Mouse (Mus musculus) cortical plate, adult 2 months (tissue): ENCODE data around the gene Cct5. TPM values are rescaled to one million over a fixed set of nuclear protein-coding genes. Genes with fewer than 3 reads are reported as not detected.

Source experiments
- H3K27ac ChIP-seq: fragments of 200-500 bp; 2 replicates; pipeline ENCODE4 v1.5.1; 2012; ENCODE audit warnings: low read length, control low read depth, inconsistent platforms; ENCODE audit not compliant: insufficient read depth
- H3K4me1 ChIP-seq: fragments of 200-500 bp; 2 replicates; pipeline ENCODE4 v1.6.1; 2011; ENCODE audit warnings: low read length; ENCODE audit not compliant: control insufficient read depth, insufficient read depth
- H3K4me3 ChIP-seq: fragments of 200-500 bp; 2 replicates; pipeline ENCODE4 v1.5.1; 2011; ENCODE audit warnings: mild to moderate bottlenecking, low read length, control low read depth; ENCODE audit not compliant: insufficient read depth
- CTCF ChIP-seq: fragments of 200-500 bp; IDR thresholded peaks from 2 replicates; pipeline ENCODE4 v1.5.1; 2011; ENCODE audit warnings: mild to moderate bottlenecking, control low read depth, low read length; ENCODE audit not compliant: insufficient read depth; ENCODE audit errors: extremely low read depth
- POLR2A ChIP-seq: fragments of 200-500 bp; IDR thresholded peaks from 2 replicates; pipeline ENCODE4 v1.6.1; 2011; ENCODE audit warnings: mild to moderate bottlenecking, low read length, control low read depth; ENCODE audit not compliant: insufficient read depth; ENCODE audit errors: extremely low read depth
- polyA plus RNA-seq: library from polyadenylated mRNA; depleted of rRNA; stranded (reverse); fragments of >200 nt; gene quantifications from 2 replicates; pipeline ENCODE4 v1.2.3, GENCODE M21; 2012; rRNA removed

Cct5 gene
- polyA plus RNA-seq, 1 experiment: 172 TPM

DNA sequence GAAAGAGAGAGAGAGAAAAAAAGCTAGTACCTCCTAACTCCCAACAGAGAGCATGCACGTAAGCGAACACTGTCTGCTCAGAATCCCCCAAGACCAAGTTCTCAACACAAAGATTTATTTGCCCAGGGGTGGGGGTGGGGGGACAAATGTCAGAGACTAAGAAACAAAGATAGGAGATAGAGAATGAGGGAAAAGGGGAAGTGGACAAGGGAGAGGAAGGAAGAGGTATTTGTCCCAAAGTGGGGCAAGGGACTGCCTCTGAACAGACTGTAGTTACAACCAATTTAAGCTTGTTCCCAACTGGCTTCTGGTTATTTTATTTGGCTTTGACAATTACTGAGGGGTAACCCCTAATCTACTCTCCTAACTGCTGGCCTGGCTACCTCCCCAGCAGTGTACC lies 46.7 kb downstream of the Cct5 start:
- H3K4me3 ChIP-seq: no peak overlapping the region
- H3K27ac ChIP-seq: no peak overlapping the region
- no peaks in the 10 kb centered on the region for H3K4me1 ChIP-seq
- TF ChIP-seq POLR2A (no peak), CTCF (no peak)

- Histone ChIP-seq H3K4me1 (no peaks in the 10 kb centered on the region), H3K27ac (no peak overlapping the region), H3K4me3 (no peak overlapping the region)
- TF ChIP-seq POLR2A: no peak
- TF ChIP-seq CTCF: no peak
These were observed 51.2 kb downstream of the Cct5 start for GRCm38 (mm10) chr15:31550381-31550780.

GRCm38 (mm10) chr15:31547421-31547820 lies 54.2 kb downstream of the Cct5 start:
- TF ChIP-seq CTCF (no peak), POLR2A (no peak)
- Histone ChIP-seq H3K27ac (no peak overlapping the region), H3K4me1 (no peaks in the 10 kb centered on the region), H3K4me3 (no peak overlapping the region)

DNA sequence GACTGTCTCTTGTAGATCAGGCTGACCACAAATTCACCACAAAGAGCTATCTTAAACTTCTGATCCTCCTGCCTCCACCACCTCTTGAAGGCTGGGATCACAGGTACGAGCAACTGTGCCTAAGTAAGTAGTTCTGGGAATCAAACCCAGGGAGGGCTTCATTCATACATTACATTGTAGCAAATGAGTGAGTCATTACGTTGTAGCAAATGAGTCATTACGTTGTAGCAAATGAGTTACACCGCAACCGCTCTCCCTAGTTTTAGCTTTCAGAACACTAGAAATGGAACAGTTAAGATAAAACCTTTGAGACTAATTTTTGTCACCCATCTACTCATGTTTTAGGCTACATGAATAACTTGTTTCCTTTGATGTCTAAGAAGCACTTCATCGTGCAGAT lies 55.3 kb downstream of the Cct5 start:
- no peak for TF ChIP-seq CTCF
- no peak for TF ChIP-seq POLR2A
- Histone ChIP-seq H3K27ac (no peak overlapping the region), H3K4me3 (no peak overlapping the region), H3K4me1 (peaks cover 3% of the 10 kb centered on the region; the same call in 1 of the 2 replicates)

GRCm38 (mm10) chr15:31545058-31545457 lies 56.5 kb downstream of the Cct5 start:
- Histone ChIP-seq H3K27ac (no peak overlapping the region), H3K4me3 (no peak overlapping the region), H3K4me1 (peaks cover 3% of the 10 kb centered on the region; the same call in 1 of the 2 replicates)
- TF ChIP-seq POLR2A (no peak), CTCF (no peak)

- no peak overlapping the region for H3K4me3 ChIP-seq
- TF ChIP-seq POLR2A: no peak
- H3K27ac ChIP-seq: no peak overlapping the region
- H3K4me1 ChIP-seq: peaks cover 3% of the 10 kb centered on the region; the same call in 1 of the 2 replicates
These were observed 58.4 kb downstream of the Cct5 start for GRCm38 (mm10) chr15:31543246-31543645.

- TF ChIP-seq POLR2A (no peak), CTCF (no peak)
- no peak overlapping the region for H3K4me3 ChIP-seq
- H3K4me1 ChIP-seq: peaks cover 3% of the 10 kb centered on the region; the same call in 1 of the 2 replicates
- H3K27ac ChIP-seq: peak overlapping the region; percentile 61; the same call in 1 of the 2 replicates
These were observed 59.3 kb downstream of the Cct5 start for GRCm38 (mm10) chr15:31542013-31542958.

Other genes starting within 250 kb of the Cct5 start
- 33.9 and 34.5 TPM in 2 replicates for gene Ankrd33b, start 234.1 kb downstream of the Cct5 start, polyA plus RNA-seq
- 0.85 and 1.2 TPM in 2 replicates for gene Ropn1l, start 148.1 kb downstream of the Cct5 start, polyA plus RNA-seq
- gene March6, start 70.8 kb downstream of the Cct5 start, polyA plus RNA-seq: 84.0 and 88.6 TPM in 2 replicates
- gene Cmbl, start 36.4 kb downstream of the Cct5 start, polyA plus RNA-seq: 22.0 and 23.8 TPM in 2 replicates
- gene Fam173b, start within 50 bp of the Cct5 start, polyA plus RNA-seq: 11.9 and 13.2 TPM in 2 replicates